ENCODE assay signal across 29 mouse cellular contexts in genomic region chr17:11901731-11902130, GRCm38 (mm10).
"Had no signal": no experiment of that assay in that cellular context is flagged by ENCODE, and none has a peak within 500 bp of the region (broad histone marks: within the 10 kb centered on the region; RNA-seq: fewer than 3 reads in every experiment).

No protein-coding gene starts in this region.

- H3K9ac ChIP-seq: limb, embryonic 12.5 days; limb, embryonic 13.5 days; limb, embryonic 15.5 days; liver, embryonic 12.5 days; liver, embryonic 13.5 days; liver, embryonic 14.5 days; liver, embryonic 15.5 days; liver, postnatal 0 days; lung, embryonic 14.5 days; lung, embryonic 15.5 days; midbrain, embryonic 12.5 days; midbrain, embryonic 13.5 days; midbrain, embryonic 15.5 days; neural tube, embryonic 12.5 days; neural tube, embryonic 13.5 days had no signal

- H3K27ac ChIP-seq: limb, embryonic 10.5 days; limb, embryonic 12.5 days; limb, embryonic 13.5 days; limb, embryonic 15.5 days; liver, embryonic 12.5 days; liver, embryonic 13.5 days; liver, embryonic 14.5 days; liver, embryonic 15.5 days; lung, embryonic 15.5 days; macrophage; midbrain, embryonic 10.5 days; midbrain, embryonic 12.5 days; midbrain, embryonic 13.5 days; midbrain, embryonic 15.5 days; neural tube, embryonic 12.5 days; neural tube, embryonic 13.5 days had no signal

- H3K4me1 ChIP-seq: limb, embryonic 10.5 days; limb, embryonic 12.5 days; limb, embryonic 13.5 days; limb, embryonic 15.5 days; liver, embryonic 12.5 days; liver, embryonic 13.5 days; liver, embryonic 15.5 days; lung, embryonic 15.5 days; megakaryocyte, embryonic 14.5 days; midbrain, embryonic 10.5 days; midbrain, embryonic 12.5 days; midbrain, embryonic 13.5 days; neural tube, embryonic 12.5 days; neural tube, embryonic 13.5 days had no signal

- H3K4me3 ChIP-seq: limb, embryonic 10.5 days; limb, embryonic 12.5 days; limb, embryonic 13.5 days; limb, embryonic 15.5 days; liver, embryonic 12.5 days; liver, embryonic 13.5 days; liver, embryonic 15.5 days; lung, embryonic 15.5 days; megakaryocyte, embryonic 14.5 days; midbrain, embryonic 10.5 days; midbrain, embryonic 12.5 days; midbrain, embryonic 13.5 days; midbrain, embryonic 15.5 days; myocyte; neural tube, embryonic 12.5 days; neural tube, embryonic 13.5 days had no signal

- H3K36me3 ChIP-seq: limb, embryonic 10.5 days; limb, embryonic 12.5 days; limb, embryonic 13.5 days; limb, embryonic 15.5 days; liver, embryonic 12.5 days; liver, embryonic 13.5 days; liver, embryonic 15.5 days; lung, embryonic 15.5 days; midbrain, embryonic 10.5 days; midbrain, embryonic 12.5 days; midbrain, embryonic 13.5 days; midbrain, embryonic 15.5 days; neural tube, embryonic 12.5 days; neural tube, embryonic 13.5 days had no signal

- H3K27me3 ChIP-seq: limb, embryonic 12.5 days; limb, embryonic 13.5 days; limb, embryonic 15.5 days; liver, embryonic 12.5 days; liver, embryonic 13.5 days; liver, embryonic 15.5 days; lung, embryonic 15.5 days; megakaryocyte, embryonic 14.5 days; midbrain, embryonic 12.5 days; midbrain, embryonic 13.5 days; midbrain, embryonic 15.5 days; neural tube, embryonic 12.5 days; neural tube, embryonic 13.5 days had no signal

- DNase-seq: left cerebral cortex, postnatal 4 days; liver; liver, embryonic 13.5 days; liver, postnatal 0 days; lung, adult 18-20 months; lung, adult 2 months; lung, embryonic 14.5 days; lung, postnatal 10 days; lung, postnatal 14 days; lung, postnatal 36 days; lung, postnatal 4 days; midbrain, embryonic 14.5 days had no signal
